Mouse (Mus musculus): Measurements from ENCODE around the gene Masp1. TPM values are rescaled to one million over a fixed set of nuclear protein-coding genes. Genes with fewer than 3 reads are reported as not detected.

Masp1 gene
- total RNA-seq, 2 experiments from 2014 or later = 14.7 to 15.2 TPM

DNA sequence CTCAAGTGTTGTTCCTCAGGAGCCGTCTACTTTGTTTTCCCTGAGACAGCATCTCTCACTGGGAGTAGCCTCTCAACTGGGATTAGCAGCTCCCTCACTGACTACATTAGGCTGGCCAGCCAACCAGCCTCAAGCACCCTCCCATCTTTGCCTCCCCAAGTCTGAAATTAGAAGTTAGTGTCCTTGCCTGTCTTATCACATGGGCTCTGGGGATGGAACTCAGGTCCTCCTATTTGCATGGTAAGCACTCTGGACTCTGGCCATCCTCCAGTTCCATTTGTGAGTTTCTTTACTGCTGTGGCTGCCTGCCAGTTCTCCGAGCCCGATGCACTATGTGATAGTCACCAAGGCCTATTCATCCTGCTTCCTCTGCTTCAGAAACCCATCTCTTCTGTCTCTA lies 4.8 kb downstream of the Masp1 start:
- peak in 1 of 2 experiments; percentile 29 for DNase-seq (ENCODE audit: extremely low spot score in 1 of 2, low spot score in 1 of 2)

DNA sequence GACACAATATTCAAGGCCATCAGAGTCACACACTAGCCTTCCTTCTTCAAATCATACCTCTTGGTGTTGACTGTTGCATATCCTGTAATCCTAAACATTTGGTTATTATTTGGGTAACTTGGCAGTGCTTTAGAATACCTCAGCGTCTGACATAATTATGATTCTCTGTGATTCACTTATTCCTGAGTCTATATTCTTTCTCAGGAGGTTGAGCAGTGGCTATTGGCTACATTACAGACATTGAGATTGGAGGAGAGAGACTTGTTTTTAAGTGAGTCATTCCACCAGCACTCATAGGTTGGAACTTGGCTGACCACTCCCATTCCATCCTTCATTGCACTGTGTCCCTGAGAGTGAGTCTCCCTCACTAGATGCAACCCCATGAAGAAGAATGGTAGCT lies 7.2 kb downstream of the Masp1 start:
- DNase-seq (ENCODE audit: extremely low spot score in 1 of 2, low spot score in 1 of 2) = no peak

GRCm38 (mm10) chr16:23511166-23511935 lies 9.3 kb downstream of the Masp1 start:
- no peak for DNase-seq (ENCODE audit: extremely low spot score in 1 of 2, low spot score in 1 of 2)

DNA sequence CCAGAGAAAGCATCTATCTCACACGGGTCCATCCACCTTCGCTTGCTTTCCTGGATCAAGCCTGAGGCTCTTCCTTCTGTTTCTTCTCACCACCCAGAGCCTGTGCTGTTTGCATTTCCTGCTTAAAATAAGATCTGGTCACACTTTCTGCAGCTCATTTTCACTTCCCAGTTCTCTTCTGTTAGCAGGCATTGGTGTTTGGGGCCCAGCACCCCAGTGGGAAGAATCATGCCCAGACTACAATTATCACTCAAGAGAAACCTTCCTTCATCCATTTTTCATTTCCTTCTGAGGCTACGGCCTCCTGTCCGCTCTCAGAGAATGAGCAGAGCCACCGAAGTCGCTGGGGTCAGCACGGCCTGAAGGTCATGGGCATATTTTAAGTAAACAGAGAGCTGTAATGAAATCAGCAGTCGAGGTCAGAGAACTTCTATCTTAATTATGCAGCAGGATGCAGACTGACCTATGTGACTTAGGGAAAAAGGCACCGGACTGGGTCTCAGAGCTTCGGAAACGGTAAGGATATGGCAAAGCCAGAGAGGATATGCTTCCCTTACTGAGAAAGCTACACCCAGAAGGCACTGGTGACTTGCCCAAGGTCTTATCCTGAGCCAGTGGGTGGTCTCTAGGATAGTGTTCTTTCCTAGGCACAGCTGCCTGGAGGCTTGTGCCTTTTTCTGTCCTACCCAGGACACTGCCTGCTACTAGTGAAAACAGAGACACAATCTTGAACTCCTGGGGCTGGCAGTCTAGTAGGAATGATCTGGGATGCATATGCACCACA lies 14.5 kb downstream of the Masp1 start:
- no peak for DNase-seq (ENCODE audit: extremely low spot score in 1 of 2, low spot score in 1 of 2)

- DNase-seq (ENCODE audit: extremely low spot score in 1 of 2, low spot score in 1 of 2) = no peak
Measured at GRCm38 (mm10) chr16:23504320-23504744, 16.3 kb downstream of the Masp1 start.

DNA sequence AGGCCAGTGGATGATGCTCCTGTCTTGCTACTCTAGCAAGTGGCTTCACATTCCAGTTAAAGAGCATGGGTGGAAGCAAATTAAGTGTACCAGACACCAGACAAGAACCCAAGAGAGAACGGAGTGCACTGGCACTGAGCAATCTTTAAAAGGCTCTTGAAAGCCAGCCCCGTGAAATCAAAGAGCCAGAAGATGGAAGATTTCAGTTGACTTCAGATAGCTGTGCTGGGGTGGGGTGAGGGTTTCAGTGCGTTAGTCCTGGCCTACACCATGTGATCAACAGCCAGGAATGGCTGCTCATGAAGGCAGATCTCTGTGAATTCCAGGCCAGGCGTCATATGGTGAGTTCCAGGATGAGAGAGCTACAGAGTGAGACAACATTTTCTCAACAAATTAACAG lies 17.3 kb downstream of the Masp1 start:
- DNase-seq (ENCODE audit: extremely low spot score in 1 of 2, low spot score in 1 of 2) = no peak

DNA sequence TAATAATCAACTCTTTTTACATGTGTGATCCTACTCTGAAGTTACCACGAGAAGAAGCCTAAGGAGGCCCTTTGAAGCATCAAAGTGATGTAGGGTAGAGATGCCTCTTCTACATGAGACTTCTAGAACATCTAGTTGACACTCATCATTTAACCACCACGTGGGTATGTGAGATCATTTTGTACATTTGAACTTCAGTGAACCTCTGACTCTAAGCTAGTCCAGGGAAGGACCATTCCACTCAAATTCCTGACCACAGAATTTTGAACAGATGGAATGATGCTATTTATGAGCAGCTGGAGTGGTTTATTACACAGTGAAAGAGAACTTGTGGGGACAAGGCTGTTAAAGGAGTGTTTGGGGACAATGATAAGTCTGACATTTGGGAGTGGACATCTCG lies 18.1 kb downstream of the Masp1 start:
- DNase-seq (ENCODE audit: extremely low spot score in 1 of 2, low spot score in 1 of 2) = no peak

DNA sequence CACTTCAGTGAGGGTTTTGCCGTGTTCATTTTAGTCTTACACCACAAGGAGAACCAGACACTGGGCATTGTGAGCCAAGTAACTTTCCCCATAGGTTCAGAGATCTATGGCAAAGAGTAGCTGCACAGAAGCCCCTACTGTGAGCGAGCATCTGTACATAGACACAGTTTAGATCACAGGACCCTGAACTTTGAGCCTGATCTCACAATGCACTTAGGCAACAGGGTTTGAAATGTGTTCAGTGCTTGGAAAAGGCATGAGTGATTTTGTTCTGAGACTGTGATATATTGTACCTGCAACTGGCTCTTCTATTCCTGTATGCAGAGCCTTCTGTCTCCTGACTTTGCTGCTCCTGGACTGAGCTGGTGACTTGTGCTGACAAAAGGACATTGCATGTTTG lies 19.3 kb downstream of the Masp1 start:
- no peak for DNase-seq (ENCODE audit: extremely low spot score in 1 of 2, low spot score in 1 of 2)

DNA sequence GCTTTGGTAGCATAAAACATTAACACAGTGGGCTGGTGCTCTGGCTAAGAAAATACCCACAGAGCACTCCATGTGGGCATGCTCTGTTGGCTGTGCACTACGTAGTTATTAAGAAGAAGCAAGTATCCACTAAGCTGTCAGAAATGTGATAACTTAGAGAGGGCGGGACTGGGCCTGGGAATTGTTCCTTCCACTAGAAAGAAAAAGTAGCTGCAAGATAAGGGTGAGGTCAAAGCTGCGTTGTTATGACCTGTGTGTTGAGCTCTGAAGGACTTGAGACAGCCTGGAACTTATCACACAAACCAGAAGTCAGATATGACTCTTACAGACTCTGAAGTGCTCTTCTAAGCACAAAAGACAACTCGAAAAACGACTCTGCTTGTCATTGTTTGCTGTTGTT lies 20.1 kb downstream of the Masp1 start:
- DNase-seq (ENCODE audit: extremely low spot score in 1 of 2, low spot score in 1 of 2) = no peak

DNA sequence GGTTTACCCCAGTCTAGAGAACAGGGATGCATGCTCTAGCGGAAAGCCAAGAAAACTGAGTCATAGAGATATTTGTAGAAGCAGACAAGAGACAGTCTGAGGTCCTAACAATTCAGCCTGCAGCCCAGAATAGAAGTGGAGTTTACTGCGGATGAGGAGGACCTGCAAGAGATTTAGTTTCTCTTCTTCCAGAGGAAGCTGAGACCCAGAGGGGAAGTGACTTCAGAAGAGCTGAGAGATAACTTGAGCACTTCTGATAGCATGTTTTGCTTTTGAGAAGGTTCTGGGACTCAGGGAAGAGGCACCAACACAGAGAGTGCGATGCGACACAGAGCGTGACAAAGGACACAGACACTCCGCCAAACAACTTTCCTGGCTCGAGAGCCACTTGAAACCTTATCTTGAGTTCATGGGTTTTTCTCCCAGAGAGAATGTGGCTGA lies 21.9 kb downstream of the Masp1 start:
- no peak for DNase-seq (ENCODE audit: extremely low spot score in 1 of 2, low spot score in 1 of 2)

GRCm38 (mm10) chr16:23497881-23498280 lies 22.7 kb downstream of the Masp1 start:
- no peak for DNase-seq (ENCODE audit: extremely low spot score in 1 of 2, low spot score in 1 of 2)

DNA sequence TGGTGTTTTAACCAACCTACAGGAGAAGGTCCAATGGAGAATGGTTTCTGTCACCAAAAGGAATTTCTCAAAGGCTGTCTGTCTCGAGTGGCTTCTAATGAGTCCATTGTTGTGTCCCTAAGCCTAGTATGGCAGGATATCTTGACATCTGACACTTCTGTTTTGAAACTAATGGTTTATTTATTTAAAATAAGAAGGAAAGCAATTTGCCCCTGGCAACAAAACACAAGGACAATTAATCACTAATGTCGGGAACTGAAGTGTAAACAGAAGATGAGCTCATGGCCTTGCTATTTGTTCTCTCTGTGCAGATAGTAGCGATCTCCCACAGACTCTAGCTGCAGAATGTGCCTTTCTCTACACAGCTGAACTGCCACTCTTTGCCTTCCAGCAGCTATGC lies 23.2 kb downstream of the Masp1 start:
- no peak for DNase-seq (ENCODE audit: extremely low spot score in 1 of 2, low spot score in 1 of 2)

DNA sequence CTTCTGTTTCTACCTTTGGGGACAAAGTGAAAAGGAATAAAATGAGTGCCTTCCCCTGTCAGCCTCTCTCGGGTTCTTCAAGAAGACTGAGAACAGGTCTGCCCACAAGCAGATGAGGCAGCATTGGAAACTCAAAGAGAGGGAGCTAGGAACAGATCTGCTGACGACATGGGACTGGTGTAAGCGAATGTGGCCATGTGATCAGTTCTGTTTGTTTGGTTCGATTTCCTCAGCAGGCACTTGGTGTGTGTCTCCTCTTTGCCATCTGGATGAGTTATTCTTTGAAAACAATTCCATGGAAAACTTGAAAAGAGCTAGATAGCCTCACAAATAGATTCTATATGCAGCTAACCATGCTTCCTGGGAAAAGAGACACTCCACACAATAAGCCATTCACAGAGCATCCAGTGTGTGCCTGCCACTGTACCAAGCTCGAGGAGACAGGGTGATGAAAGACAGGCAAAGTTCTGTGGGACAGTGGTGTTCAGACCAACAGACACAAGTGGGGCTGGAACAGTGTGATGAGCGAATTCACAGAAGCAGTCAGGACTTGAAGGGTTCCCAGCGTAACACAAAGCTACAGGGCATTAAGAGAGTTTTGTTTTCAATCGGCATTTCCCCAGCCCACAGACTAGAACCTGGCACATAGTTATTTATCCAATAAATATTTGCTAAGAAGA lies 24.2 kb downstream of the Masp1 start:
- DNase-seq (ENCODE audit: extremely low spot score in 1 of 2, low spot score in 1 of 2) = no peak

DNA sequence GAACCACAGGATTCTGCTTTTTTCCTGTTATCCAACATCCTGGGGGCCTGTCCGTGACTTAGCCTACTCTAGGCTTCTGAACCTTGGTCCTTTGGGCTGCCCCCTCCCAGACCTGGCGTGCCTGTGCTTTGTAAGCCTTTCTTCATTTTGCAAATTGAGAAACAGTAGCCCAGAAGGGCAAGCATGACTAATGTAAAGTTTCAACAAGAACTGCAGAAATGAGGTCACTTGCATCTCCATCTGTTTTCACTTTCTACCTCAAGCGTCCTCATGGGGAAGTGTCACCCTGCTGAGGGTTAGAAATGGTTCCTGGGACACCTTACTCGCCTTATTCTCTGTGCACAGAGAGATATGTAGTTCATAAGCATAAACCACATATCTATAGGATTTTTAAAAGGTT lies 27.8 kb downstream of the Masp1 start:
- no peak for DNase-seq (ENCODE audit: extremely low spot score in 1 of 2, low spot score in 1 of 2)

DNA sequence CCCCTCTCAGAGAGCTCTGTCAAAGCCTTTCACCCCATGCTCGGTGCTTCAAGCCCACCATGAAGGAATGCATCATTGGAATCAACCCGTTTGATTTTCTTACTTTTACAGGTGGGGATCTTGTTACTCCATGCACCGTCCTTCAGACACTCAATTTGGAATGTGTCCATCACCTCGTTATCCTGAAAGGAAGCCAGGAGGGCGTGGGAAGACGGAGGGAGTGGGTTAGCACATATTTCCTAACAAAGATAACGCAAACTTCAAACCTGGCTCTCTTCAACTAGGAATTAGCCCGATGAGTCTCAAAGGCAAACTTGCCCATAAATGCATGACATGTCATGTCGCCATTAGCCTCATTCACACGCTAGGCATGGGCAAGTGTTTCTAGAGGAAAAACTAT lies 37.3 kb downstream of the Masp1 start:
- DNase-seq (ENCODE audit: extremely low spot score in 1 of 2, low spot score in 1 of 2) = no peak

DNA sequence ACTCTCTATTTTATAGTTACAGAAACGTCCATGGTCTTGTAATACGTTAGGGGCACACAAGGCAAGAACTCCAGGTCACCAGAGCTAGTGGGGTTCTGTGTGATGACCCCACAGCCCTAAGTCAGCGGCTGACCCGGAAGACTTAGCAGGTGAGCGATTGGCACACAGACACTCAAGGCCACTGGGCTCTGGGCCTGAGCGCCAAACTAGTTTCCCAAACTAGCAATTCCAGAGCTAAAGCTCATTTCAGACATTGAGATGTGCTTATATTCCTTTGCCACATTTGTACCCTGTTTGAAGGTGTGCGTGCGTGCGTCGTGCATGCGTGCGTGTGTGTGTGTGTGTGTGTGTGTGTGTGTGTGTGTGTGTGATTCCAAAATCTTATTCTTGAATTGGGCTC lies 37.8 kb downstream of the Masp1 start:
- DNase-seq (ENCODE audit: extremely low spot score in 1 of 2, low spot score in 1 of 2) = no peak

DNA sequence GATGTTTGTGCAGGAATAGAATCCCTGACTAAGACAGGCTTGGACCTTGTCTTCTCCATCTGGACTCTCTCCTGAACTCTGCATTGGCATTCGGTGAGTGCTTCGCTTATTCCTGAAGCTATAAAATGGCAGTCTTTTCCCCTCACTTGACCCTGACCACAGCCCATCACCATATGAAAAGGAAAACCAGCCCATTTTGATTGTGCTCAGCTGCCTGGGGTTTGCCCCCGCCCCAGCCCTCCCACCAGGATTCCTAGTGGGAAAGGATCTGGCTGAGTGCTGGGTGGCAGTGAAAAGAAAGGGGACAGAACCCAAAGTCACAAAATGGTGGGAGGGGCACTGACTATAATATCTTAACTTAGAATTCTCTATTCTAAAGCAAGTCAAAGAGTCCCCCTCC lies 38.4 kb downstream of the Masp1 start:
- DNase-seq (ENCODE audit: extremely low spot score in 1 of 2, low spot score in 1 of 2) = no peak

DNA sequence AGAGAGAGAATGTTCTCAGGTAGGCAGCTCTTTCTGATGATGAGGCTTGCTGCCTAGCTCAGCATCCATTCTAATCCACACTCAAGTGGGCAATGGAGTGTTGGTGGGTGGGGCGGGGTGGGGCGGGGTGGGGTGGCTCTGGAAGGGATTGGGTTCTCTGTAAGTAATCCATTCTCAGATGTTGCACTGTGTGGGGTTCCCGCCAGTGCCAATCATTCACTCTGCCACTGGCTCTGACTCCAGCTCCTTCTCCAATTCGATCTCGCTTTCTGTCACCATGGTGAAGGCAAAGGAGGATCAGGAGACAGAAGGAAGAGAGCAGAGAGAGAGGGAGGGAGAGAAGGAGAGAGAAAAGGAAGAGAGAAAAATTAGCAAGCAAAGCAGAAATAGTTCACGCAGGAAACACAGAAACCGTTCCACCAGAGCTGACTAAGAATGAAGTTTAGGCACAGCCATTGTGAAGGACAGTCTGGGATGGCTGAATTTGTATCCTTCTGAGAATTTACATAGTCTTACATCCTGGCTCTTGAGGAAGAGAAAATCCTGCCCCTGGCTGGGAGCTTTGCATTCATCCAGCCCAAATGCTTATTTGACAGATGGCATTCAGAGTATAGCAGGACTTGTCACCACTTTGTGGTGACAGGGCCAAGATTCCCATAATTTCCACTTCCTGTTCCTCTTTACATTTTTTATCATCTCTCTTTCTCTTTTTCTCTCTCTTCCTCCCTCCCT lies 40.6 kb downstream of the Masp1 start:
- no peak for DNase-seq (ENCODE audit: extremely low spot score in 1 of 2, low spot score in 1 of 2)

GRCm38 (mm10) chr16:23476598-23476997 lies 44.0 kb downstream of the Masp1 start:
- DNase-seq (ENCODE audit: extremely low spot score in 1 of 2, low spot score in 1 of 2) = no peak

GRCm38 (mm10) chr16:23475651-23476050 lies 45.0 kb downstream of the Masp1 start:
- no peak for DNase-seq (ENCODE audit: extremely low spot score in 1 of 2, low spot score in 1 of 2)

- no peak for DNase-seq (ENCODE audit: extremely low spot score in 1 of 2, low spot score in 1 of 2)
Measured at GRCm38 (mm10) chr16:23472046-23472445, 48.6 kb downstream of the Masp1 start.

Measured in layer of hippocampus, postnatal 25 days (tissue).